Mouse (Mus musculus): Measurements from ENCODE around the gene Vgll1. TPM values are rescaled to one million over a fixed set of nuclear protein-coding genes. Genes with fewer than 3 reads are reported as not detected.

The Vgll1 gene
- total RNA-seq (2014; rRNA removed) (not detected in 2 replicates), polyA plus RNA-seq (2015; fragmentation: Nextera tagmentation; extraction: Ambion mirVana) (not detected in 2 replicates)

GRCm38 (mm10) chrX:57087806-57088205 lies at the start of gene Vgll1:
TSS of gene Vgll1 (plus strand) at chrX:57088106.
- Histone ChIP-seq H3K9me3 (ENCODE audit: low read length) (no peaks in the 10 kb centered on the region), H3K27me3 (ENCODE audit: insufficient read depth, low read length) (no peaks in the 10 kb centered on the region), H3K9ac (no peak within 1 kb of the TSS), H3K4me2 (ENCODE audit: low read depth) (no peak within 1 kb of the TSS), H3K4me3 (ENCODE audit: low read depth, low read length) (no peak within 1 kb of the TSS), H3K4me1 (ENCODE audit: insufficient read depth) (no peaks in the 10 kb centered on the region), H3K36me3 (ENCODE audit: insufficient read depth) (no peaks in the 10 kb centered on the region), H3K27ac (ENCODE audit: low read depth, low read length) (no peak within 1 kb of the TSS)
- ATAC-seq (no peak), DNase-seq (no peak)
- no peak for TF ChIP-seq CTCF (IDR thresholded peaks at IDR 0.05; ENCODE audit: low read depth)
- WGBS, result 79% methylated on average over 4 of the region's 4 CpGs

GRCm38 (mm10) chrX:57042774-57043173 lies 45.1 kb upstream of the Vgll1 start, which contains the start of gene Brs3:
TSS of gene Brs3 (plus strand) at chrX:57043074.
- H3K9me3 ChIP-seq (ENCODE audit: low read length), result no peaks in the 10 kb centered on the region
- no peak within 1 kb of the TSS for H3K4me2 ChIP-seq (ENCODE audit: low read depth)
- no peaks in the 10 kb centered on the region for H3K36me3 ChIP-seq (ENCODE audit: insufficient read depth)
- H3K4me1 ChIP-seq (ENCODE audit: insufficient read depth), result no peaks in the 10 kb centered on the region
- no peak for DNase-seq
- H3K27ac ChIP-seq (ENCODE audit: low read depth, low read length), result no peak within 1 kb of the TSS
- H3K4me3 ChIP-seq (ENCODE audit: low read depth, low read length), result no peak within 1 kb of the TSS
- 80% methylated on average over 5 of the region's 5 CpGs for WGBS
- ATAC-seq, result no peak
- H3K27me3 ChIP-seq (ENCODE audit: insufficient read depth, low read length), result no peaks in the 10 kb centered on the region
- no peak within 1 kb of the TSS for H3K9ac ChIP-seq
- TF ChIP-seq CTCF (IDR thresholded peaks at IDR 0.05; ENCODE audit: low read depth), result no peak

GRCm38 (mm10) chrX:57043869-57044268 lies 44.0 kb upstream of the Vgll1 start:
- Histone ChIP-seq H3K36me3 (ENCODE audit: insufficient read depth) (no peaks in the 10 kb centered on the region), H3K9ac (no peak overlapping the region), H3K4me3 (ENCODE audit: low read depth, low read length) (no peak overlapping the region), H3K4me2 (ENCODE audit: low read depth) (no peak overlapping the region), H3K4me1 (ENCODE audit: insufficient read depth) (no peaks in the 10 kb centered on the region), H3K9me3 (ENCODE audit: low read length) (no peaks in the 10 kb centered on the region), H3K27me3 (ENCODE audit: insufficient read depth, low read length) (no peaks in the 10 kb centered on the region), H3K27ac (ENCODE audit: low read depth, low read length) (no peak overlapping the region)
- no peak for ATAC-seq
- TF ChIP-seq CTCF (IDR thresholded peaks at IDR 0.05; ENCODE audit: low read depth), result peak; percentile 35
- no peak for DNase-seq
- WGBS, result 62% methylated on average over 6 of the region's 6 CpGs

GRCm38 (mm10) chrX:57052848-57053173 lies 35.1 kb upstream of the Vgll1 start:
- H3K9ac ChIP-seq, result peak overlapping the region; percentile 63
- no peaks in the 10 kb centered on the region for H3K4me1 ChIP-seq (ENCODE audit: insufficient read depth)
- H3K27ac ChIP-seq (ENCODE audit: low read depth, low read length), result peak overlapping the region; percentile 94
- no peaks in the 10 kb centered on the region; the same call in 1 of the 2 replicates for H3K36me3 ChIP-seq (ENCODE audit: insufficient read depth)
- no peaks in the 10 kb centered on the region for H3K9me3 ChIP-seq (ENCODE audit: low read length)
- no peak for TF ChIP-seq CTCF (IDR thresholded peaks at IDR 0.05; ENCODE audit: low read depth)
- WGBS, result 19% methylated on average over 4 of the region's 4 CpGs
- H3K4me3 ChIP-seq (ENCODE audit: low read depth, low read length), result peak overlapping the region; percentile 57
- peak overlapping the region; percentile 48 for H3K4me2 ChIP-seq (ENCODE audit: low read depth)
- peak; percentile 61 for ATAC-seq
- no peaks in the 10 kb centered on the region for H3K27me3 ChIP-seq (ENCODE audit: insufficient read depth, low read length)
- DNase-seq, result no peak

GRCm38 (mm10) chrX:57053174-57053992 lies 34.5 kb upstream of the Vgll1 start, which contains the start of gene Htatsf1:
TSS of gene Htatsf1 (plus strand) at chrX:57053583.
- Histone ChIP-seq H3K4me1 (ENCODE audit: insufficient read depth) (no peaks in the 10 kb centered on the region), H3K27ac (ENCODE audit: low read depth, low read length) (peak within 1 kb of the TSS; percentile 94), H3K36me3 (ENCODE audit: insufficient read depth) (no peaks in the 10 kb centered on the region; the same call in 1 of the 2 replicates), H3K4me2 (ENCODE audit: low read depth) (peak within 1 kb of the TSS; percentile 56), H3K9me3 (ENCODE audit: low read length) (no peaks in the 10 kb centered on the region), H3K9ac (peak within 1 kb of the TSS; percentile 63), H3K27me3 (ENCODE audit: insufficient read depth, low read length) (no peaks in the 10 kb centered on the region), H3K4me3 (ENCODE audit: low read depth, low read length) (peak within 1 kb of the TSS; percentile 57)
- ATAC-seq, result peak; percentile 94
- WGBS, result 28% methylated on average over 84 of the region's 85 CpGs
- no peak for TF ChIP-seq CTCF (IDR thresholded peaks at IDR 0.05; ENCODE audit: low read depth)
- DNase-seq, result peak; percentile 92

GRCm38 (mm10) chrX:57053993-57054385 lies 33.9 kb upstream of the Vgll1 start:
- H3K4me3 ChIP-seq (ENCODE audit: low read depth, low read length), result peak overlapping the region; percentile 57
- DNase-seq (no peak), ATAC-seq (no peak; the same call in 1 of the 2 replicates)
- H3K4me1 ChIP-seq (ENCODE audit: insufficient read depth), result no peaks in the 10 kb centered on the region
- WGBS, result 33% methylated on average over 11 of the region's 11 CpGs
- H3K27me3 ChIP-seq (ENCODE audit: insufficient read depth, low read length), result no peaks in the 10 kb centered on the region
- peak overlapping the region; percentile 63 for H3K9ac ChIP-seq
- H3K27ac ChIP-seq (ENCODE audit: low read depth, low read length), result no peak overlapping the region
- no peaks in the 10 kb centered on the region for H3K9me3 ChIP-seq (ENCODE audit: low read length)
- no peak for TF ChIP-seq CTCF (IDR thresholded peaks at IDR 0.05; ENCODE audit: low read depth)
- no peaks in the 10 kb centered on the region; the same call in 1 of the 2 replicates for H3K36me3 ChIP-seq (ENCODE audit: insufficient read depth)
- peak overlapping the region; percentile 56 for H3K4me2 ChIP-seq (ENCODE audit: low read depth)

- Histone ChIP-seq H3K4me1 (ENCODE audit: insufficient read depth) (no peaks in the 10 kb centered on the region), H3K27ac (ENCODE audit: low read depth, low read length) (no peak overlapping the region), H3K36me3 (ENCODE audit: insufficient read depth) (no peaks in the 10 kb centered on the region), H3K9me3 (ENCODE audit: low read length) (no peaks in the 10 kb centered on the region), H3K27me3 (ENCODE audit: insufficient read depth, low read length) (no peaks in the 10 kb centered on the region), H3K4me2 (ENCODE audit: low read depth) (no peak overlapping the region), H3K9ac (no peak overlapping the region), H3K4me3 (ENCODE audit: low read depth, low read length) (no peak overlapping the region)
- TF ChIP-seq CTCF (IDR thresholded peaks at IDR 0.05; ENCODE audit: low read depth), result no peak
- DNase-seq (no peak), ATAC-seq (no peak)
- WGBS, result 76% methylated on average over 5 of the region's 5 CpGs
Observed at GRCm38 (mm10) chrX:57081496-57081895, 6.4 kb upstream of the Vgll1 start.

Measured in forebrain, postnatal 0 days (tissue).